Mouse (Mus musculus) R1 (cell line): ENCODE data around the gene Ankrd33.

Experiments used
- DNase-seq: peaks from one replicate; pipeline ENCODE4 v3.0.0-alpha.2; 2018; ENCODE audit warnings: low read depth, low spot score

The Ankrd33 gene

GRCm38 (mm10) chr15:101115511-101116110 is at the start of gene Ankrd33:
Gene Ankrd33, plus strand, starts transcription at chr15:101115755.
- DNase-seq, result no peak

GRCm38 (mm10) chr15:101066364-101066847 is 49.1 kb upstream of the Ankrd33 start:
- DNase-seq, result no peak

DNA sequence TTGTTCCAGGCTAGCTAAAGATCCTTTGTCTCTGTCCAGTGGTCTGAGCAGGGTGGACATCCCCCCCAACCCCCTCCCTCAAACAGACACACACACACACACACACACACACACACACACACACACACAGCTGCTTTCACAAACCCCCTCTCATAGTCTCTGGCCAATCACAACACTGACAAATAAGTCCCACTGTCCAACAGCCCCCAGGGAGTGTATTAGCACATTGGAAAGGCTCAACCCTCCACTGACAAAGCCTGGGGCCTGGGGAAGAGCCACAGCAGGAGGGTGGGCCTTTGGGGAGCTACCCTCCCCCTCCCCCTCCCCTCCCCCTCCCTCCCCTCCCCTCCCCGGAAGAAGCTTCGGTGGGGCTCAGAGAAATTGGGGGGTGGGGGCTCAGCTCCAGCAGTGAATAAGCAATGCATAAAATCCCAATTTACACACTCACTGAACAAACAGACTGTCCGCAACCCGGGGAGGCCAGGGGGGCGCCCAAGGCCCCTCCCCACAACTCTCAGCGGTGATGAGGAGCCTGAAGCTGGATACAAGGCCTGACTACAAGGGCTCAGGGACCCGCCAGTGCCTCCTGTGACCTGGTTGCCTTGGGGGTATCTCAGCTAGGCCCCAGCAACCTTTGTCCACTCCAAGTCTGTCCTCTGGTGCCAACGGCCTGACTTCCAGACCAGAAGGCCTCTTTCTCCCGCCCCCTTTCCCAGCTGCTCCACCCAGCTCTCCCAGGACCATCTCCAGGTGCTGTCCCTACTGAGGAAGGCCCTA is 48.4 kb upstream of the Ankrd33 start:
- DNase-seq, result no peak

DNA sequence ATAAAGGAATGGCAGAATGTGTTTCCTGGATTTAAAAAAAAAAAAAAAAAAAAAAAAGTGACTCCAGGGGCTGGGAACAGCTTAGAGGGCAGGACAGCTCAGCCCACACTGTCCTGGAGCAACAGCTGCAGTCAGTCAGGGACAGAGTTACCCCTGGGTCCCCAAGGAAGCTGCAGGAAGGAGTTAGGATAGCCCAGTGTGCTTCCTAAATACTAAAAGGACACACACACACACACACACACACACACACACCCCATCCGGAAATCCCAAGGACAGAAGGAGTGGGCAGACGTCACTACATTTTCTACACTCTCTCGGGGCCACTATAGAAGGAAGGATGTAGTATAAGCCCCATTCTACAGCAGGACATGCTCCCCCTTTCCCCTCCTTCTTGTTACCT is 47.5 kb upstream of the Ankrd33 start:
- DNase-seq, result no peak

DNA sequence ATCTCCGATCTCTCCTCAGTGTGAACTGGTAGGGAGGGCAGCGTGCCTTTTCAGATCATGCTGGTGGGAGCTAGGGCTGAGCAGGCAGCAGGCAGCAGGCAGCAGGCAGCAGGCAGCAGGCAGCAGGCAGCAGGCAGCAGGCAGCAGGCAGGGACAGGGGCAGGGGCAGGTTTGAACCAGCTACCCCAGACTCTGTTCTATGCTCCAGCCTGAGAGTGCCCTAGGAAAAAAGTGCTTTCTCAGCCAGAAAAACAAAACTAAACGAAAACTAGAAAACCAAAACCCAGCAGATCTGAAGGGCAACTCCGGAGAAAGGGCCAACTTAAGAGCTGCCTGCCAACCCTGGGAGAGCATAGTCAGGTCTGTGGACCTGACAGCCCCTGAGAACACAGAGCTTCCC is 46.9 kb upstream of the Ankrd33 start:
- DNase-seq, result no peak

DNA sequence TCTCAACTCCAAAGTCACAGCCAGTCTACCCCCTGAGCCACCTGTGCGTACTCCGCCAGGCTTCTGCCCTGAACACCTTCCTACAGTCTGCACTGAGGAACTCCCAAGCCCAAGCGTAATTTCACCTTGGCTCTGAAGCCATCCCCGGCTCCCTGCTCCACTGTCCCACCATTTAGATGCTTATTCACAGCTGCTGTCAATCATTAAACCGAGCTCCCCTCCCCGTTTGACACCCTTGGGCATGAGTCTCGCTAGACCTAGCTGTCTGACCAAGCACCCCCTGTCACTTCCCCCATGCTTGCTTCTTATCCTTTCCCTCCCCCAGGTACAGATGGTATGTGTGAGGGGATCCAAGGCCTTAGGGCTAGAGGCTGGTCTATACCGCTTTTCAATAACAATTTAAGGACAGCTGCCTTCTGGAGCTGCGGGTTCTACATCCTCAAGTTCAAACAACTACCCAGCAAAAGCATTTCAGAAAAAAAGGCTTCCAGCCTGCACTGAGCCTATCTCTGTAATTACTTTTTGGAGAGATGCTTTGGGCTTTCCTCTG is 45.8 kb upstream of the Ankrd33 start:
- DNase-seq, result no peak

DNA sequence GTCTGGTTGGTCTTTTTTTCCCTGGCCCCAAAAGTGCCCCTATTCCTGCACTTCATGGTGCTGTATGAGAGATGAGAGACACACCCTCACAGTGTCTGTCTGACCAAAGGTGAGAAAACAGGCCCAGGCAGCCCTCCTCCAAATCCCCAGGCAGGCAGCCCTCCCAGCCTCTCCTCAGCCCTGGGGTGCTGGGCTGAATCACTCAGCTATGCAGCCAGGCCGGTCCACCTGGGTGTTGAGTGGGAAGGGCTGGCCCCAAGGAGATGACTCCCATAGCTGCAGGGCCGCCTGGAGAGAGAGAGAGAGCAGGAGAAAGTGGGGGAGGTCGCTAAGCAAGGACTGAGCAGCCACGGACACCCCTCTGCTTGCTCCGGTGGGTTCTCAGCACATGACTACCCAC is 44.8 kb upstream of the Ankrd33 start:
- DNase-seq, result no peak

- DNase-seq, result no peak
Observed at GRCm38 (mm10) chr15:101072736-101073135, 42.8 kb upstream of the Ankrd33 start.

- no peak for DNase-seq
Observed at GRCm38 (mm10) chr15:101074067-101074466, 41.5 kb upstream of the Ankrd33 start.

- DNase-seq, result no peak
Observed at GRCm38 (mm10) chr15:101075150-101075549, 40.4 kb upstream of the Ankrd33 start.

DNA sequence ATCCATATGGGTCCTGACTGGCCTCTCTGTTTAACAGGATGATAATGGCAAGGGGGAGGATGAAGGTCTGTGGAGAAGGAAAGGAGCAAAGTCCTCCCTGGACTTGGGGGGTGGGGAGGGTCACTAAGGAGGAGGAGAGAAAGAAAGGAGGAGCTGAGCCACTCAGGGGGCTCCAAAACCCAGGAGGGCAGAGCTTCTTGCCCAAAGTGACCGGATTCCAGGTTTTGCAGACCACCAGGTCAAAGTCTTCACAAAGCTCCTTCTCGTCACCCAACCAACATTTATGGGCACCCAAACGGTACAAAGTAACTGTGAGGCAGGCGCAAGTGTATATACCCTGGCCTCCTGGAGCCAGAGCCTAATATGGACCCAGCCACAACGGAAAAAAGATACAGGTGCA is 39.9 kb upstream of the Ankrd33 start:
- DNase-seq, result no peak

- DNase-seq, result no peak
Observed at GRCm38 (mm10) chr15:101076071-101077000, 39.2 kb upstream of the Ankrd33 start.

GRCm38 (mm10) chr15:101077001-101077812 is 38.3 kb upstream of the Ankrd33 start:
- DNase-seq, result peak; percentile 73

DNA sequence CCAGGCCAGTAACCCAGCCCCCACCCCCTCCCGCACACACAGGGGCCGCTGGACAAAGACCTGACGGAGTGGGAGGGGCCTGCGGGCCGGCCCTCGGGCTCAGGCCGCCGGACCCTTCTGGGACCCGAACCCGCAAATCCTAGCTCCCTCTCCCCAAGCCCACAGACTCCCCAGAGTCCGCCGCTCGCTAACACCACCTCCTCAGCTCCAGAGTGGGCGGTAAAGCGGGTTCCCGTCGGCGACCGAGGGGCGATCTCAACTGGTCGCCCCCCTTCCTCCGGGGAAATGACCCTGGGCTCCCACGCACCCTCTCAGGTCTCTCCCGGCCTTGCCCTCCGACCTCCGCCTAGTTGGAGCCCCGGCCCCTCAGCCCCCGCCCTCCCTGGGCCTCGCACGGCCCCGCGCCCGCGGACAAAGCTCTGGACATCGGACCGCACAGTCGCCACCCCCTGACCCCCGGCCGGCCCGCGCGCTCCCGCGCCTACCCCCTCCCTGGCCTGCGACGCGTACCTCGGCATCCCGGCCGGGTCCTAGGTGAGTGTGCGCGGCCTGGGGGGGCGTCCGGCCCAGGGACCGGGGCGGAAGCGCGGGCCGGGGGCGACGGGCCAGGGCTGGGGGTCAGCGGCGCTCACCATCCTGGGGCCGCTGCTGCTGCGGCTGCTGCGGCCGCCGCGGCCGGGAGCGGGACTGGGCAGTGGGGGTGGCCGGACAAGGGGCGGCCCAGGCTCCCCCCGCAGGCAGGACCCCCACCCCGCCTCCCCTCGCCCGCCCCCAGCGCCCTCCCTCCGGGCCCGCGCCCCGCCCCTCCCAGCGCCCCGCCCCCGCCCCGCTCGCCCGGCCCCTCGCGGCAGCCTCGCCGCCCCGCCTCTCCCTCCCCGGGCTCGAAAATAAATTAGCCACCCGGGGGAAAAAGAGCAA is 37.5 kb upstream of the Ankrd33 start, which contains the start of gene Fignl2:
TSS of gene Fignl2 (minus strand) at position 755 of the 918 bp plus-strand sequence.
- no peak for DNase-seq

GRCm38 (mm10) chr15:101078731-101079156 is 36.8 kb upstream of the Ankrd33 start:
- DNase-seq, result peak; percentile 47

GRCm38 (mm10) chr15:101080031-101080520 is 35.5 kb upstream of the Ankrd33 start:
- DNase-seq, result no peak

- peak; percentile 19 for DNase-seq
Observed at GRCm38 (mm10) chr15:101081035-101081548, 34.5 kb upstream of the Ankrd33 start.

DNA sequence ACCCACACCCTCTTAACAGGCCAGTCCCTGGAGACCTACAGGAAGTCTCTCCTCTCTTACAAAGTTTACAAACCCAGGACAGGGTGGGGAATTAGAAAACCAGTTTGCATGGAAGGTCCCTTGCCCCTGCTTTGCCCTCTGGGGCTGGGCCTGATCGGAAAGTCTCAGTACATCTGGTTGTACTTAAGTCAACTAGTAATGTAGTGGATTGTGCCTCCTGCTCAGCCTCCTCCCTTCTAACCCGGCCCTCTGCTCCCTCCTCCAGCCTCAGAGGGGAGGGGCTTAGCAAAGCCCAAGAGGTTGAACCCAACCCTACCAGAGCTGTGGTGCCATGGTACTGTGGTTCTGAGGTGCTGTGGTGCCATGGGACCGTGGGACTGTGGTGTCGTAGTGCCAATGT is 33.3 kb upstream of the Ankrd33 start:
- peak; percentile 87 for DNase-seq

DNA sequence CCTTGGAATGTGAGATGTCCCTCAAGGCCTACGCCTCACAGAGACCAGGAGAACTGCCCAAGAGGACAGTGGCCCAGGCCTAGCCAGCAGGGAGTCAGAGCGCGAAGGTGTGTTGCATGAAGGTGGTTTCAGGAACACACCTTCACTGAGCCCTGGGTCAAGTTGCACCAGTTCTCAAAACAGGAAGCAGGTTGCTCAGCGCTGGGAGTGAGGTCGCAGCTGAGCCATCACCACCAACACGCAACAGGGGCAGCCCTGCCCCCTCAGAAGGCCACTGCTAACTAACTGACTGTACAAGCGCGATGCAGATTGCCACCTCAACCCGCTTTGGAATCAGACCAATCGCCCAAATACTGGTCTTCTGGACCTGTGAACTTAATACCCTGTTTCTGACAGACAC is 31.1 kb upstream of the Ankrd33 start:
- DNase-seq, result no peak
